ENCODE assay signal across 8 mouse cellular contexts in genomic region chr17:32350382-32350983, GRCm38 (mm10). TPM values are rescaled to one million over a fixed set of nuclear protein-coding genes. Genes with fewer than 3 reads are reported as not detected.
DNase-seq lines count a peak whose midpoint lies in the region; ATAC-seq and TF ChIP-seq lines count a peak whose summit lies in the region.

Gene Akap8l, minus strand, starts transcription at chr17:32350607.

- peak within 1 kb of the TSS; percentile 65 for H3K27ac ChIP-seq in heart, embryonic 12.5 days (ENCODE audit: poor library complexity, severe bottlenecking)
- H3K27ac ChIP-seq in kidney, postnatal 0 days: peak within 1 kb of the TSS; percentile 89
- H3K27ac ChIP-seq in liver, embryonic 11.5 days (ENCODE audit: low read depth, low read length): peak within 1 kb of the TSS; percentile 62
- H3K27ac ChIP-seq in stomach, embryonic 14.5 days (ENCODE audit: low read length): peak within 1 kb of the TSS; percentile 17; the same call in 1 of the 2 replicates

- ATAC-seq in erythroid progenitor cell, adult 5-6 weeks (replicated peaks; ENCODE audit: low FRiP score, poor library complexity, severe bottlenecking): peak; percentile 90
- ATAC-seq in heart, embryonic 12.5 days (ENCODE audit: insufficient number of reproducible peaks, low FRiP score): peak; percentile 96
- ATAC-seq in kidney, postnatal 0 days (replicated peaks; ENCODE audit: low FRiP score, low read depth): peak; percentile 96
- ATAC-seq in liver, embryonic 11.5 days (replicated peaks; ENCODE audit: low FRiP score): peak; percentile 95
- peak; percentile 99 for ATAC-seq in stomach, embryonic 14.5 days (ENCODE audit: insufficient number of reproducible peaks, insufficient read depth, low FRiP score, low read depth)

- H3K9me3 ChIP-seq in heart, embryonic 12.5 days (replicated peaks): no peaks in the 10 kb centered on the region
- no peaks in the 10 kb centered on the region for H3K9me3 ChIP-seq in kidney, postnatal 0 days (replicated peaks; ENCODE audit: low read length)
- H3K9me3 ChIP-seq in liver, embryonic 11.5 days (ENCODE audit: control insufficient read depth, low read length): no peaks in the 10 kb centered on the region
- no peaks in the 10 kb centered on the region for H3K9me3 ChIP-seq in stomach, embryonic 14.5 days (ENCODE audit: control insufficient read depth, low read depth, low read length)

- peak within 1 kb of the TSS; percentile 80 for H3K4me3 ChIP-seq in heart, embryonic 12.5 days
- peak within 1 kb of the TSS; percentile 78 for H3K4me3 ChIP-seq in kidney, postnatal 0 days (replicated peaks; ENCODE audit: low read depth, low read length)
- H3K4me3 ChIP-seq in liver, embryonic 11.5 days (ENCODE audit: low read depth, low read length): peak within 1 kb of the TSS; percentile 92
- H3K4me3 ChIP-seq in stomach, embryonic 14.5 days (ENCODE audit: low read depth, low read length): peak within 1 kb of the TSS; percentile 90

- under 1% methylated on average over 37 of the region's 37 CpGs for WGBS in heart, embryonic 12.5 days
- under 1% methylated on average over 37 of the region's 37 CpGs for WGBS in kidney, postnatal 0 days
- under 1% methylated on average over 37 of the region's 37 CpGs for WGBS in liver, embryonic 11.5 days
- WGBS in stomach, embryonic 14.5 days: under 1% methylated on average over 37 of the region's 37 CpGs

- peaks cover 20% of the 10 kb centered on the region for H3K4me1 ChIP-seq in heart, embryonic 12.5 days (replicated peaks)
- peaks cover 7% of the 10 kb centered on the region; the same call in 1 of the 2 replicates for H3K4me1 ChIP-seq in kidney, postnatal 0 days (replicated peaks; ENCODE audit: insufficient read depth, low read length)
- peaks cover 20% of the 10 kb centered on the region for H3K4me1 ChIP-seq in liver, embryonic 11.5 days (replicated peaks; ENCODE audit: control insufficient read depth, insufficient read depth, low read length)
- H3K4me1 ChIP-seq in stomach, embryonic 14.5 days (ENCODE audit: control insufficient read depth, insufficient read depth, low read length): peaks cover 9% of the 10 kb centered on the region; the same call in 1 of the 2 replicates

- peak within 1 kb of the TSS; percentile 80 for H3K9ac ChIP-seq in heart, embryonic 12.5 days
- peak within 1 kb of the TSS; percentile 84 for H3K9ac ChIP-seq in kidney, postnatal 0 days (ENCODE audit: low read depth, low read length)
- peak within 1 kb of the TSS; percentile 91 for H3K9ac ChIP-seq in liver, embryonic 11.5 days (ENCODE audit: low read depth, low read length)
- H3K9ac ChIP-seq in stomach, embryonic 14.5 days (replicated peaks; ENCODE audit: low read depth, low read length): peak within 1 kb of the TSS; percentile 43

- DNase-seq in CD4-positive helper T cell, adult 2 months (ENCODE audit: low read depth, low spot score): peak; percentile 97
- peak; percentile 98 for DNase-seq in brain, embryonic 18.5 days (ENCODE audit: low read depth, low spot score)
- peak; percentile 99 for DNase-seq in kidney, postnatal 0 days (ENCODE audit: low spot score)
- DNase-seq in liver, embryonic 11.5 days (ENCODE audit: low spot score): peak; percentile 91
- peak; percentile 97 for DNase-seq in naive thymus-derived CD4-positive, alpha-beta T cell, adult 2 months (ENCODE audit: low read depth)

- TF ChIP-seq CTCF in kidney, postnatal 0 days (IDR thresholded peaks at IDR 0.05; ENCODE audit: low read depth): no peak

- H3K4me2 ChIP-seq in heart, embryonic 12.5 days: peak within 1 kb of the TSS; percentile 71
- H3K4me2 ChIP-seq in kidney, postnatal 0 days (ENCODE audit: low read length): peak within 1 kb of the TSS; percentile 83
- peak within 1 kb of the TSS; percentile 81 for H3K4me2 ChIP-seq in liver, embryonic 11.5 days
- H3K4me2 ChIP-seq in stomach, embryonic 14.5 days (replicated peaks; ENCODE audit: low read depth, low read length): peak within 1 kb of the TSS; percentile 63

- no peaks in the 10 kb centered on the region for H3K27me3 ChIP-seq in heart, embryonic 12.5 days (replicated peaks)
- no peaks in the 10 kb centered on the region for H3K27me3 ChIP-seq in kidney, postnatal 0 days (ENCODE audit: insufficient read depth, low read length)
- no peaks in the 10 kb centered on the region for H3K27me3 ChIP-seq in liver, embryonic 11.5 days (replicated peaks; ENCODE audit: control insufficient read depth, insufficient read depth, low read length)
- no peaks in the 10 kb centered on the region for H3K27me3 ChIP-seq in stomach, embryonic 14.5 days (ENCODE audit: control insufficient read depth, insufficient read depth, low read length)

- peaks cover 20% of the 10 kb centered on the region for H3K36me3 ChIP-seq in heart, embryonic 12.5 days
- peaks cover 10% of the 10 kb centered on the region for H3K36me3 ChIP-seq in kidney, postnatal 0 days (ENCODE audit: insufficient read depth, low read length)
- peaks cover 12% of the 10 kb centered on the region for H3K36me3 ChIP-seq in liver, embryonic 11.5 days (ENCODE audit: control insufficient read depth, insufficient read depth, low read length)
- H3K36me3 ChIP-seq in stomach, embryonic 14.5 days (ENCODE audit: control insufficient read depth, insufficient read depth, low read length): peaks cover 17% of the 10 kb centered on the region

RNA-seq across cellular contexts. Expression of gene Akap8l, which starts in this region (rescaled TPM):
- total RNA-seq in erythroid progenitor cell, adult 5-6 weeks (2015; ENCODE audit: low replicate concordance): 45.8 and 108 TPM in 2 replicates
- 150 and 167 TPM in 2 replicates for total RNA-seq in erythroid progenitor cell, adult 5-6 weeks (2017; ENCODE audit: low replicate concordance)
- 79.4 and 84.6 TPM in 2 replicates for polyA plus RNA-seq in heart, embryonic 12.5 days (2016; fragmentation: Nextera tagmentation; extraction: Ambion mirVana)
- 63.2 and 70.2 TPM in 2 replicates for polyA plus RNA-seq in kidney, postnatal 0 days (2015; fragmentation: Nextera tagmentation; extraction: Ambion mirVana)
- polyA plus RNA-seq in liver, embryonic 11.5 days (2014; fragmentation: Nextera tagmentation; extraction: Ambion mirVana): 61.4 and 74.3 TPM in 2 replicates
- polyA plus RNA-seq in stomach, embryonic 14.5 days (2014; fragmentation: Nextera tagmentation; extraction: Ambion mirVana): 84.3 and 88.6 TPM in 2 replicates

Comparison
In these comparisons a context has a peak if more than half of its experiments do, and no peak if none do; other contexts are left out.
1. Peak in every context shown above with its lines: DNase-seq, ATAC-seq, H3K4me3 ChIP-seq and H3K27ac ChIP-seq.
2. H3K27ac ChIP-seq: peak in every context shown above with its lines; median percentile 89 in kidney, postnatal 0 days; 65 in heart, embryonic 12.5 days; 62 in liver, embryonic 11.5 days; 17 in stomach, embryonic 14.5 days.